Mouse (Mus musculus): ENCODE measurements around the gene Zbtb44.

Zbtb44 gene

GRCm38 (mm10) chr9:31058723-31059122, 28.3 kb downstream of the Zbtb44 start:
- peak; percentile 51 for DNase-seq (ENCODE audit: extremely low read depth, low read depth, low spot score)

- DNase-seq (ENCODE audit: extremely low read depth, low read depth, low spot score): no peak
These were observed 40.3 kb downstream of the Zbtb44 start for GRCm38 (mm10) chr9:31070706-31071105.

GRCm38 (mm10) chr9:31072256-31072655, 41.8 kb downstream of the Zbtb44 start:
- no peak for DNase-seq (ENCODE audit: extremely low read depth, low read depth, low spot score)

GRCm38 (mm10) chr9:31073797-31074196, 43.4 kb downstream of the Zbtb44 start:
- no peak for DNase-seq (ENCODE audit: extremely low read depth, low read depth, low spot score)

- no peak for DNase-seq (ENCODE audit: extremely low read depth, low read depth, low spot score)
These were observed 44.4 kb downstream of the Zbtb44 start for GRCm38 (mm10) chr9:31074836-31075235.

GRCm38 (mm10) chr9:31080726-31081125, 50.3 kb downstream of the Zbtb44 start:
- no peak for DNase-seq (ENCODE audit: extremely low read depth, low read depth, low spot score)

- DNase-seq (ENCODE audit: extremely low read depth, low read depth, low spot score): no peak
These were observed 51.7 kb downstream of the Zbtb44 start for GRCm38 (mm10) chr9:31082054-31082666.

- no peak for DNase-seq (ENCODE audit: extremely low read depth, low read depth, low spot score)
These were observed 52.3 kb downstream of the Zbtb44 start for GRCm38 (mm10) chr9:31082771-31083170.

- no peak for DNase-seq (ENCODE audit: extremely low read depth, low read depth, low spot score)
These were observed 55.1 kb downstream of the Zbtb44 start for GRCm38 (mm10) chr9:31085556-31085955.

GRCm38 (mm10) chr9:31086085-31086753, 55.8 kb downstream of the Zbtb44 start:
- DNase-seq (ENCODE audit: extremely low read depth, low read depth, low spot score): no peak

GRCm38 (mm10) chr9:31086754-31087145, 56.3 kb downstream of the Zbtb44 start:
- DNase-seq (ENCODE audit: extremely low read depth, low read depth, low spot score): no peak

GRCm38 (mm10) chr9:31087466-31087865, 57.0 kb downstream of the Zbtb44 start:
- DNase-seq (ENCODE audit: extremely low read depth, low read depth, low spot score): no peak

GRCm38 (mm10) chr9:31088116-31088515, 57.7 kb downstream of the Zbtb44 start:
- DNase-seq (ENCODE audit: extremely low read depth, low read depth, low spot score): no peak

GRCm38 (mm10) chr9:31088883-31089282, 58.4 kb downstream of the Zbtb44 start:
- no peak for DNase-seq (ENCODE audit: extremely low read depth, low read depth, low spot score)

- DNase-seq (ENCODE audit: extremely low read depth, low read depth, low spot score): no peak
These were observed 59.1 kb downstream of the Zbtb44 start for GRCm38 (mm10) chr9:31089541-31089940.

- DNase-seq (ENCODE audit: extremely low read depth, low read depth, low spot score): no peak
These were observed 59.9 kb downstream of the Zbtb44 start for GRCm38 (mm10) chr9:31090081-31091023.

GRCm38 (mm10) chr9:31091162-31091581, 60.7 kb downstream of the Zbtb44 start:
- no peak for DNase-seq (ENCODE audit: extremely low read depth, low read depth, low spot score)

- DNase-seq (ENCODE audit: extremely low read depth, low read depth, low spot score): no peak
These were observed 61.8 kb downstream of the Zbtb44 start for GRCm38 (mm10) chr9:31092111-31092832.

- no peak for DNase-seq (ENCODE audit: extremely low read depth, low read depth, low spot score)
These were observed 62.4 kb downstream of the Zbtb44 start for GRCm38 (mm10) chr9:31092833-31093195.

- DNase-seq (ENCODE audit: extremely low read depth, low read depth, low spot score): no peak
These were observed 66.9 kb downstream of the Zbtb44 start for GRCm38 (mm10) chr9:31097088-31098082.

Data from fat pad, adult 2 months (tissue).